Mouse (Mus musculus) granulocyte monocyte progenitor cell, adult 5-6 weeks (primary cell): Measurements from ENCODE around the gene Mllt11. TPM values are rescaled to one million over a fixed set of nuclear protein-coding genes. Genes with fewer than 3 reads are reported as not detected.
A peak's percentile ranks its signal among the peaks of the same experiment; 100 is the strongest.

ENCODE experiments used
- ATAC-seq: replicated peaks from 2 replicates; pipeline ENCODE4 v1.8.0; 2016; ENCODE audit warnings: mild to moderate bottlenecking, moderate TSS enrichment, inconsistent platforms; ENCODE audit not compliant: poor library complexity, severe bottlenecking
- total RNA-seq, 2 experiments: library from RNA; stranded (forward) in 1 of 2; stranded (reverse) in 1 of 2; fragments of 200-712, 200-1000 nt in 1 of 2; fragments of >200 nt in 1 of 2; fragmentation: Nextera tagmentation in 1 of 2; gene quantifications; 2 replicates each; pipeline ENCODE4 v1.2.3; 2014 to 2017

Gene Mllt11
- total RNA-seq, 2 experiments from 2014 or later: 1.9 to 6.9 TPM

GRCm38 (mm10) chr3:95246465-95247231, 14.7 kb upstream of the Mllt11 start:
- ATAC-seq: no peak

GRCm38 (mm10) chr3:95243086-95243485, 11.1 kb upstream of the Mllt11 start:
- no peak for ATAC-seq

DNA sequence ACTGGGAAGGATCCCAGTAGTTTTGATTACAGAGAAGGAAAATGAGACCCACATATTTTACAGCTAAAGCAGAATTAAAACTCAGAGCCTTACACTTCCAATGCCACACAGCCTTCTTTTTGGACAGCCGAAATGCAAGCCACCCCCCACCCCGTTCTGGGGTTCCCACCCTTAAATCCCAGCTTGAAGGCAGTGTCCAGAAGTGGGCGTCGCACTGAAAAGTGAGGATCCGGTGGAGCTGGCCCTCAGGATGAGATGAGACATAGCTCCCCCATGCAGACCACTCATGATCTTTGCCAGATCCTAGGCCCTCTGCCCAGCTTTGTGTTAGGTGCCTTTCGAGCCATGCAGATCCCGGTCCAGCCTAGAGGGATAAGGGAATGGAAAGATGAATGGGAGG, 9.5 kb upstream of the Mllt11 start, which contains the start of gene Gm128:
Gene Gm128 (minus strand): TSS at position 101 of the 400 bp plus-strand sequence.
- ATAC-seq: no peak

DNA sequence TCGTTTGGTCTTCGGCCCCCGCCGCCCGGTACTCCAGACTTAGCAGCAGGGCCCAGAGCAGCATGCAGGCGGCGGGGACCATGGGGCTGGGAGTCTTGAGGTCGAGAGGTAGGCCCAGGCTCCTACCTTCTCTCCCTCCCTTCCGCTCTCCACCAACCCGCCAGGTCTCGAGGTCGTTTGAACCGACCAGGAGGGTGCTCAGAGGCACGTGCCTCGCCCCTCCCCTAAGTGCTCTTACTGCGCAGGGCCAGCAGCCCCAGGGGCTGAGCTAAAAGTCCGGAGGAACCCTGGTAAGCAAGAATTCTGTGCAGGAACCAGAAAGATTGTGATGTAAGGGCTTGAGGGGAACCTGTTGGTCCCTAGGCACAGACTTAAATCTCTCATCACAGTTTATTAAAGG, 8.9 kb upstream of the Mllt11 start:
- peak; percentile 26; the same call in 1 of the 2 replicates for ATAC-seq

- no peak for ATAC-seq
These were observed 8.0 kb upstream of the Mllt11 start for GRCm38 (mm10) chr3:95239971-95240370.

DNA sequence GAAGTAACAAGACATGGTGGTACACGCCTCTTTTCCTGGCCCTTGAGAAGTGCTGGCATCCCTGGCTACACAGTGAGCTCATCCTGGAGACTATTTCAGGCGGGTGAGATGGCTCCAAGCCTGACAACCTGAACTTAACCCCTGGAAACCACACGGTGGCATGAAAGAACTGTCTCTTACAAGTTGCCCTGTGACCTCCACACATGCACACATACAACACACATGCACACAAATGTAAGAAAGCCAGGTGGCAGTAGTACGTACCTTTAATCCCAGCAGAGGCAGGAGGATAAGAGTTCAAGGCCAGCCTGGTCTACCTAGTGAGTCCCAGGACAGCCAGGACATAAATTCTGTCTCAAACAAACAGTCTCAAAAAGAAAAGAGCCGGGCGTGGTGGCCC, 7.1 kb upstream of the Mllt11 start:
- no peak for ATAC-seq

- ATAC-seq: no peak
These were observed 5.6 kb upstream of the Mllt11 start for GRCm38 (mm10) chr3:95237541-95238099.

DNA sequence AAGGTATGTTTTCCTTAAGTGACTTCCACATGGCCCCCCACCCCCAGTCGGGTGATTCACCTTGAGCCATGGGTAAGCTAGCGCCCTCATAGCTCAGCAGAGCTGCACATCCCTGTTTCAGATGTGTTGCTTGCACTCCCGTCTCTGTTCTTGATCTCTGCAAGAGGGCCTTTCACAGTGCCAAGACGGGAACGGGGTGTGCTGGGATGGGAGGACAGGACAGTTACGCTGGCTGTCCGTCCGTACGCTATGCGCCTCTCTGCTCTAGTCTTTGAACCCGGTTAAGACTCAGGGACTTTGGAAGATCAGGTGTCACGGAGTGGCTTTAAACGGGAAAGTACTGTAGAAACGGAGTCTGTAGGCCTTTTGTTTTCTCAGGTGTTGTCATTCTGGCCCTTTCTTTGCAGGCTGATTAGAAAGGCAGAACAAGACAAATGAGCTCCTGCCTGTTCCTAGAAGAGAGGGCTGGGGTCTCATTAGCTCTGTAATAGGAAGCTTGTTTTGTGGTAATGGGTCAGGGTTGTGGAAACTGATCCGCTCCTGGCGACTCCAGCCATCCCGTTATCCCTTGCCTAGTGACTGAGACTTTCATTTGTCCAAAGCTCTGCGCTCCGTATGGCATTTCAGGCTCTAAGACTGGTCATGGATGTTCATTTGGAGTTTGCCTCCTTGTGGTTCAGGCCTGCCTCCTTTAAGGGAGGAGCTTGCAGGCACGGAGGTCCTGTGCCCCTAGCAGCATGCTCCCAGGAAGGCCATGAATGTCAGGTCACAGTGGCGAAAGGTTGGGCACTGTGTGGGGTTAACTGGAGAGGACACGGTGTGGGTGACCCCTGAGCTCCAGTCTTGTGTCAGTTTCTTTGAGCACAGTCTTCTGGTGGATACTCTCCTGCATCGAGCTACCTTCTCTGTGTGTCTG, 3.7 kb upstream of the Mllt11 start:
- ATAC-seq: no peak

- ATAC-seq: no peak
These were observed 1.5 kb upstream of the Mllt11 start for GRCm38 (mm10) chr3:95233303-95233980.

DNA sequence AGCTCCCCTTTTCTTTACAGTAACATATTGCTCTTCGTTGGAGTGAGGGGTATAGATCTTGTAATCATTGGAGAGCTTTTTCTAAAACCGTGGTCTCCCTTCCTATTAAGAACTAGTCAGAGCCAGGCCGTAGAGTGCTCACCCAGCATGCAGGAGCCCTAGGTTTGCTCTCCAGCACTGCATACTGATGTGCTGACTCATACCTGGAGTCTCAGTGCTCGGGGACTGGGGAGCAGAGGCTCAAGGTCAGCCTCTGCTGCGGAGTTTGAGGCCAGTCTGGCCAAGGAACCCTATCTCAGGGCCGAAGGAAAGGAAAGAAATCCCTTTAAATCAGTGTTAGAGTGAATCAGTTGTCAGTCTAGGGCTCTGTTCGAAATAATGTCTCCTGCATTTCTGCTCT, 800 bp upstream of the Mllt11 start:
- ATAC-seq: no peak

DNA sequence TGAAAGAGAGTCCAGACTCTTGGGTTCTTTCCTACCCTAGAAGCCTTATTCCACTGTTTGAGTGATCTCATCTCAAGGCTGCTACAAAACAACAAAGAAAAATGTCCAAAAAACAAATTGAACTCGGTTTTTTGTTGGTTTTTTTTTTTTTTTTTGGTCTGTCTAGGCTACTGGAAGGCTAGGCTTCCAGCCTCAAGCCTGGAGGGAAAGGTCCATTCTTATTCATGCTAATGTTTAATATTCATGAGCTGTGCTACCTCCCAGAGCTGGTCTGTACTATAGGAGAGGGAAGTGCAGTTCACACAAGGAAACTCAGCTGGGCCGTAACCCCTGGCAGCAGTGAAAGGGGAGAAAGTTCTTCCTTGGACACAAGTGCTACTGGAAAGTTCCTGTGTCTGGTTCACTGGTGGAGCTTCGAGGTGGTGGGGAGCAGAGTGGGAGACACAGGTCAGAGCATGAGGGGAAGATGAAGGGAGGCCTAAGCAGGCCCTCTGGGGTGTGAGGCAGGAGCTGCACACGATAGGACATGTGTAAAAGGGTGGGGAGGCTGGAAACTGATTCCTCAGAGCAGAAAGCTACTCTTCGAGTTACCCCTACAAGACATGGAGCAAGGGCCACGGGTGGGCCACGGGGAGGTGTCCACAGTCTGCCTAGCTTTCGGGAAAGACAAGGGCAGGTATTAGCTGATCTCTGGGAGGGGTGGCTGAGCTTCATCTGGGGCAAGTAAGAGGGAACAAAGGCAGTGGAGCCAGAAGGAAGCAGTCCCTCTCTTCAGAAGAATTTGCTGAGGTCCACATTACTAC, 1.3 kb downstream of the Mllt11 start:
- ATAC-seq: peak; percentile 6; the same call in 1 of the 2 replicates

DNA sequence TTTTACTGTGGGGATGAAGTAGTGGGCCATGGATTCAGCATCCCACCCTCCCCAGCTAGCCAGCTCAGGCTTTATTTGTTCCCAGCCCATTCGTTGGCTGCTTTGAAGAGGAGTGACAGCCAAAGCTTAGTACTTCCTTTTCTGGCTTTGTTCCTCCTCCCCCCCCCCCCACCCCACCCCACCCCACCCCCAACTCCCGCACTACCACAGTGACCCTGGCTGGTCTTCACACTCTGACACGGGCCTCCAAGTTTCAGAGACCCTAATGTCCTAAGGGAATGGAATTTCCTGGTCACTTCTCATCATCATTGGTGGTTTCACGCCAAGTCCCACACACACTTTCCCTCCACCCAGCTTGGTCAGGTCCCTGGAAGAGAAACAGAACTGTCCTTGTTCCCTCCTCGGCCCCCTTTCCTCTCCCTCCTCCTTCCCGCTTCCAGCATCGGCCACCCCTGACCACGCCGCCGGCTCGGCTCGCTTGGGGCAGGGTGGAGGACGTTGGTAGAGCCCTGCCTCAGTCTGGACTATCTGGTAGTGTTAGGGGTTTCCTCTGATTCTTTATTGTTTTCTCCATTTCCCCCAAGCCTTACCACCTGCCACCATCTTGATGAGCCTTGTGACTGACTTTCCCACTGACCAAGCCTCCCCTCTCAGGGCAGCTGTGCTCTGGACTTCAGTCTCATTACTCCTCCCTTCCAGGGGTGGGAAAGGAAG, 2.0 kb downstream of the Mllt11 start:
- peak; percentile 47 for ATAC-seq

GRCm38 (mm10) chr3:95228894-95229780, 2.8 kb downstream of the Mllt11 start:
- no peak for ATAC-seq

DNA sequence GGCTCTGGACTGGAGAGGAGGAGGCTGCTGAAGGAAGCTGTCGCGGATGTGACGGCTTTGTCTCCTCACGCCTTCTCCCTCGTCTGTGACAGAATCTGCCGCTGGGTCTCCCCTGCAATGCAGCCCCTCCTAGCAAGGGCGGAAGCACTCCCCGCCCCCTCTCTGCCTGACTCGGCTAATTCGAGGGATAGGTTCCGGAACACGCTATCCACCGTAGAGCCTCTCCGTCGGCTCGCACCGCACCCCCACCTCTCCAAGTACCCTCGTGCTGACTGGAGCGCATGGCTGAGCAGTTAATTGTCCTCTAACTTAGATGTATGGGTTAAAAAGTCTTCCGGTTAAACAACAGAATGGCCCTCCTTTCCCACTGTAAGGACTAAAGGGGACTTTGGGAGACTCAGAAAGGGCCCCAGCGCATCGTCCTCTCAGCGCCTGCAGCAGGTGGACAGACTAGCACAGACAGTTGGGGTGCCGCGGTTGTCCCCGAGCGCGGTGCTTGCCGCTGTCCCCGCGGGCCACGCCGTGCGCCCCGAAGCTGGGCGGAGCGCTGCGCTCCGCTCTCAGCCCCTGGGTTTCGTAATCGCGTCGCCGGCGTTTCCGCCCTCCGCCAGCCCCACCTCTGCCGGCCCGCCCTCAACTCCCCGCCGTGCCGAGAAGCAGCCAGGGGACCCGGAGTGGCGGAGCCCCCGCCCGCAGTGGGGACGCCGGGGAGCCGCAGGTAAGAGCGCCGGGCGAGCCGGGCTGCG, 3.6 kb downstream of the Mllt11 start, which contains the start of gene Cdc42se1:
Gene Cdc42se1 (plus strand): TSS at position 585 of the 746 bp plus-strand sequence.
- peak; percentile 68 for ATAC-seq

DNA sequence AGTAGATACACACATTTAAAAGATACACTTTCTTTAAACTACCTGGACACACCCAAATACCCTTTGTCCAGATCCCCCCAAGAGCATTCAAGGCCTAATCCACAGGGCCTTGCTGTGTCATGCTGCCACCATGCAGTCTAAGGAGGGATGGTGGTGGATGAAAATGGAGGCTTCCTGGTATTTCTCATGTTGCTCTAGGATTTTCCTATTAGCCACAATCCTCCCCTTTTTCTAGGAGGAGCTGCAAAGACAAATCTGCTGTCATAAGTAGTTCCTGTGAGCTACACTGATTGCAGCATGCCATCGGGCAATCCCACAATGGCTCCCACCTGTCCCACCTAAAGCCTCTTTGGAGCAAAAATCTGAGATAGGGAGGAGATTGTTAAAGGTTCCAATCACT, 4.8 kb downstream of the Mllt11 start:
- ATAC-seq: no peak

- ATAC-seq: no peak
These were observed 7.7 kb downstream of the Mllt11 start for GRCm38 (mm10) chr3:95224295-95224694.

DNA sequence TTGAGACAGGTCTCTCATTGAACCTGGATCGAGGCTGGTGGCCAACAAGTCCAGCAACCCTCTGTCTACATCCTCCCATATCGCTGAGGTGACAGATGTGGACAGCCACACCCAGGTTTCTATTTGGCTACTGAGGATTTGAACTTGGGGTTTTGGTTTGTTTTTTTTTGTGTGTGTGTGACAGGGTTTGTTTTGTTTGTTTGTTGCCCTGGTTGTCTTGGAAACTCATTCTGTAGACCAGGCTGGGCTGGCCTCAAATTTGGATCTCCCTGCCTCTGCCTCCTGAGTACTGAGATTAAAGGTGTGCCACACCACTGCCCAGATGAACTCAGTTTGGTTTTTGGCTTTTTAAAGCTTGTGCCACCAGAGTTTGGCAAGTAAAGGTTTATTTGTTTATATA, 8.9 kb downstream of the Mllt11 start:
- ATAC-seq: no peak
